Mouse (Mus musculus) regulatory T cell (primary cell): ENCODE measurements around the gene Etv3.
"Not testable (repeated sequence)": the region's sequence is repeated elsewhere in the genome, so short reads cannot be mapped to it uniquely, and the experiment has no call there.

ENCODE experiments used
- in situ Hi-C: fragments of 300-600 bp; cut with MboI, MseI; formaldehyde crosslinking; loops from one replicate; pipeline ENCODE4 v1.15.1; 2025; ENCODE audit warnings: high pct_unique_total_duplicates

Gene Etv3

DNA sequence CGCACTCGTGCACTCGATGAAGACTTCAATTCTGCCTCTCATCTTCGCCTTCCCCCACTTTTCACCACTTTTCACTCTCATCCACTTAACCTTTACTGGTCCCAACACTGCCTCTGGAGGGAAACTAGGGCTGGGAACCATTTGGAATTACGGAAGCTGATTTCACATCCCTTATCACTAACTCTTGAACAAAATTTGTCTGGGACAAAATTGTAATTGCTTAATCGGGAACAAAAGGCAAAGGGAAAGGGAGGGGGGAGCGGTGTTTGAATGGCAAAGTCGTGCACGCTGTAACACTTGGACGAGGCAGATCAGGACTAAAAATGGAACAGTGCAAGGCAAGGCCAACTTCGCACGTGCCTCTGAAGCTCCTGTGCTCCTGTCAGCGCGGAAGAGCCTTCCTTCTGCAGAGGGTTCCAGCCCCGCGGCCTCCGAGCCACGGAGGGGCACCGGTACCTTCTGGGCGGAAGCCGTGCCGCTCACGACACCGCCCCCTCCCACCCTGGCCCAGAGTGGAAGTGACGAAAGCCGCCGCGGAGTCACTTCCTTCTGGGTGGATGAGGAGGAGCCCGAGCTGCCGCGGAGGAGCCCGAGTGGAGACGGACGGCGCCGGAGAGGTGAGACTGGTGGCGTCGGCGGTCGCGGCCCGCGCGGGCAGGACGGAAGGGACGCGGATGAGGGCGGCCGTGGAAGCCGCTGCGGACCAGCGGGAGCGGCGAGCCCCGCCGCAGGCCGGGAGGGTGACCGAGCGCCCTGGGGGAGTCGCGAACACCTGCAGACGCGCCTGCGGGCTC, at the start of gene Etv3:
TSS of gene Etv3 (plus strand) at position 365 of the 794 bp plus-strand sequence.
- in situ Hi-C loops, result loop anchor here (25.0 kb wide), 1 partner anchor 688 kb away; no protein-coding TSS in a partner anchor

GRCm38 (mm10) chr3:87477948-87478347, 47.3 kb upstream of the Etv3 start:
- in situ Hi-C loops, result not testable (repeated sequence)

DNA sequence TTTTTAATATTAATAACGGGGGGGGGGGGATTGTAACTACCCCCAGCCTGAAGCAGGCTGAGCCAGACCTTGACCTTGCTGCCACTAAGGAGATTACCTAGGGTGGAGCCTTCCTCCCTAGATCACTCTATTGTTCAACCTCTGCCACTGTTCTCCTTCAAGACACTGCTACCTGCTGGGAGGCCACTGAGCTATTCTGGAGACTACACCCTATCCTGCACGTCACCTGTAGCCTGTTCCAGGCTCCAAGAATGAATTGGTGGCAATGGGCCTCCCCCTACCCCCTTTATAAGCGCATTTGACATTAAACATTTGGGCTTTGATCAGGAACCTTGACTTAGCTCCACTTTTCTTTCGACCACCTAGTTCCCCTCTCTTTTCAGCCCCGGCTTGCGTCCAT, 46.6 kb upstream of the Etv3 start:
- in situ Hi-C loops, result not testable (repeated sequence)

DNA sequence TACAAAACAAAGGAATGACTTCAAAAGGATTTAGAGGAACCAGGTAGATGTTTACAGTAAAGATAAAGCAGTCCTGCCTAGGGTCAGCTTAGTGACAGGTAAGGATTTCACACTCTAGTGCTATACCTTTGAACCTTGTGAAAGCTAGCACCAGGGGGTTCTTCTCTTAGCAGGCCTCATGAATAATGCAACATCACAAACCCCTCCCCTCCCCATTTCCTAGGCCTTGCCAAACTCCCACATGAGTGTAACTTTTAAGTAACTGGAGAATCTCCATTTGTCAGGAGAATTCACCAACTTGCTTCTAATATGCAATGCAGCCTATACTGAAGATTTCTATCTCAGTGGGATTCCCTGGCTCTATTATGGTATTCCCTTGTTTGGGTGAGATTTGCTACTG, 46.0 kb upstream of the Etv3 start:
- in situ Hi-C loops, result not testable (repeated sequence)

- in situ Hi-C loops, result no loop called here
Measured at GRCm38 (mm10) chr3:87487392-87487791, 37.8 kb upstream of the Etv3 start.

- in situ Hi-C loops, result no loop called here
Measured at GRCm38 (mm10) chr3:87487911-87488310, 37.3 kb upstream of the Etv3 start.

DNA sequence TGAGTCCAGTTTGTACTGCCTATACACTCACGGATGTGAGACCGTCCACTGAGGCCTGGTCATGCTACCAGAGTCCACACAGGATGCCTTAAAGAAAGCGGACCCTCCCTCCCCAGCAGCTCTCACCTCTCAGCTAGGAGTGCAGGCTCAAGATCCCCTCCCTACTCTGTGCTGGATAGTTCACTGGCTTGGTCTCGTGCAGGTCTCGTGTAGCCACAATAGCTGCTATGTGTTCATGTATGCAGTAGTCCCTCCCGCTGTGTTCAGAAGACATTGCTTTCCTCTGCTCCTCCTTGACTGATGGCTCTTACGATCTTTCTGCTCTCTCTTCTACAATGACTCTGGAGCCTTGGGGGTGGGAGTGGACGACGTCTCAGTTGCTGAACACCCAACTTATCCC, 26.9 kb upstream of the Etv3 start:
- in situ Hi-C loops, result loop anchor here (5.0 to 10.0 kb wide), 3 partner anchors 171 to 403 kb away; no protein-coding TSS in a partner anchor

GRCm38 (mm10) chr3:87499072-87499471, 26.1 kb upstream of the Etv3 start:
- in situ Hi-C loops, result loop anchor here (5.0 to 10.0 kb wide), 3 partner anchors 172 to 404 kb away; no protein-coding TSS in a partner anchor

- in situ Hi-C loops, result loop anchor here (5.0 kb wide), 1 partner anchor 88 kb away; no protein-coding TSS in a partner anchor
Measured at GRCm38 (mm10) chr3:87500088-87501055, 24.8 kb upstream of the Etv3 start.

DNA sequence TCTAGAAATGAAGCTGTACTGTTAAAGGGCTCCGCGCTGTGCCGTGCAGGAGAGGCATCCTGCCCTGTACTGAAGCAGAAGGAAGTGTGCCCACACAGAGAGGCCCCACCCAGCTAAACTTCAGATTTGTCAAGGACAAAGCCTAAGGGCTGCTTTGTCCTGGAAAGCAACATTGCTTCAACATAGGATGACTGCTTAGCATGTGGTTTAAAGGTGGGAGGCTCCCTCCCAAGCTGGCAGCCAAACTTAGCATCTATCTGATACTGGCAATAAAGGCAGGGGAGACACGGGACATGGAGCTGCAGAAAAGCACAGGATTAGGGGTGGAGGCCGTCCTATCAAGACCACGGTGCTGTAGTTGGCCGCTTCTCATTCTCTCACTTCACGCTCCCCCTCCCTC, 24.1 kb upstream of the Etv3 start:
- in situ Hi-C loops, result loop anchor here (5.0 kb wide), 1 partner anchor 89 kb away; no protein-coding TSS in a partner anchor

DNA sequence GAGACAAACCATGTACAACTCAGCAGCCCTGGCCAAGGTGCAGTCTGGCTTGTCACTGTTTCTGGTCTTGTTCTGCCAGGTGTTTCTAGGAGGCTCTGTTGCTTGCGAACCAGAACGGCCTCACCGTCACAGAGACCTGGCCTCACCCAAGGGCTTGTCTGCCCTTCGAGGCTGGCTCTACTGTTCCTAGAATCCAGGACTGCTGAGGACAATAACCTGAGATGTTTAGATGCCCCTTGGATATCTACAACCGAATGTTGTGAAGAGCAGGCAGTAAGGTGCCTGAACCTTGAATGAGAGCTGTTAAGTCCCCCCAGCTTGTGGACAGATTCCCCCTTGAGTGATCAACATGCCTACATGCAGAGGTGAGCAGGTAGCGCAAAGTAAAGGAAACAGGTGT, 22.4 kb upstream of the Etv3 start:
- in situ Hi-C loops, result loop anchor here (5.0 kb wide), 1 partner anchor 90 kb away; no protein-coding TSS in a partner anchor

- in situ Hi-C loops, result loop anchor here (5.0 kb wide), 1 partner anchor 92 kb away; no protein-coding TSS in a partner anchor
Measured at GRCm38 (mm10) chr3:87504330-87504729, 20.9 kb upstream of the Etv3 start.

DNA sequence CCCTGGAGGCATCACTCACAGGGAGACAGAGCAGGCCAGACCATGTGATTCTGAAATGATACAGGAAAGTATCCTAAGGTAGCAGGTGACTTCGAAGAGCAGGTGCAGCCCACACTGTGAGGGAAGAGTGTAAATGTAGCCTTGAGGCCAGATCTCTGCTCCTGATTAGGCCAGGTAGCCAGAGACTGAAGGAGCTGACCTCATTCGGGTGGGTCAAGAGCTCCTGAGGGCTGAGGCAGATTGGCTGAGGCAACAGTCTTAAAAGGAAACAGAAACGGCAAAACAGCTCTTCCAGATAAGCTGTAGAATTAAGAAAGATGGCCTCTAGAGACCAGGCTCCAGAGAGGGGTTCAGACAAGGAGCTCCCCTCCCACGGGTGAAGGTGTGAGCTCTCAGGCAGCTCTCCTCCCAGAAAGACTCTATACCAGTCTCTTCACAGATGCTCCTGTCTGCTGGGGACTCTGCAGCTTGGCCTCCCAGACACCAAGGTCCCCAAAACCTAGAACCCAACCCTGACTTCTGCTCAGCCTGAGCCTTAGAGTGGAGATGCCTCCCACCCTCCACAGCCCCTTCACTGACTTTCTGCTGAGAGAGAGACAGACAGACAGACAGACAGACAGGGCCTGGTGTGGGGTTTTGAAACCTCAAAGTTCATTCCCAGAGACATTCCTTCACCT, 20.3 kb upstream of the Etv3 start:
- in situ Hi-C loops, result loop anchor here (5.0 kb wide), 2 partner anchors 57 to 93 kb away; no protein-coding TSS in a partner anchor

- in situ Hi-C loops, result loop anchor here (5.0 kb wide), 1 partner anchor 56 kb away; no protein-coding TSS in a partner anchor
Measured at GRCm38 (mm10) chr3:87506456-87507416, 18.5 kb upstream of the Etv3 start.

DNA sequence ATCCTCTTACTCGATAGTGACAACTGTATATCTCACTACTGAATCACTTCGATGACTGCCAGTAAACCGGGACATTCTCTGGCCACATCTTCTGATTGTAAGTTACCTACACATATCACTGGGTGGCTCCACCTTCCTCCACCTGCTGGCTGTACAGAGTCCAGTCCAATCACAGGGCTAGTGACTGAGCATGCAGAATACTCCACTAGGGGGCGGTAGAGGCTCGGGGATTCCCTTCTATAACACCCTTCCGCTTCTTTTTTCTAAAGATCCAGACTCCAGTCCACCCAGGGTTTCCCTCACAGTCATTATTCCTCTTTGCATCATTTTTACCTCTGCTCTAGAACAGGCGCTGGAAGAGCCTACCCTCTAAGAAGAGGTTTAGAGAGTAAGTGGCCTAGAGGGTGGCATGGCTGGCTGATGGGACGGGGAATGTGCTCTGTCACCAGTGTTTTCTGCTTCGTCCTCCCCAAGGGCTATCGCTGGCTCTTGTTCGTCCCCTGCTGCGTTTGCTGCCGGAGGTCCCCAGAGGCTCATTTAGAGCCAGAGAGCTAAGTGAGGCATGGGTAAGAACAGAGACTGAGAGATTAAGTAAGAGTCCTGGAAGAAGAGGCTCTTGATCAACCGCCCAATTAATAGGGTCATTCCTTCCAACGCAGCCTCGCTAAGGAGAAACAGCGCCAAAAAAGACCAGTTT, 16.9 kb upstream of the Etv3 start:
- in situ Hi-C loops, result loop anchor here (5.0 kb wide), 1 partner anchor 54 kb away; no protein-coding TSS in a partner anchor

- in situ Hi-C loops, result loop anchor here (5.0 kb wide), 1 partner anchor 53 kb away; no protein-coding TSS in a partner anchor
Measured at GRCm38 (mm10) chr3:87509061-87509460, 16.1 kb upstream of the Etv3 start.

DNA sequence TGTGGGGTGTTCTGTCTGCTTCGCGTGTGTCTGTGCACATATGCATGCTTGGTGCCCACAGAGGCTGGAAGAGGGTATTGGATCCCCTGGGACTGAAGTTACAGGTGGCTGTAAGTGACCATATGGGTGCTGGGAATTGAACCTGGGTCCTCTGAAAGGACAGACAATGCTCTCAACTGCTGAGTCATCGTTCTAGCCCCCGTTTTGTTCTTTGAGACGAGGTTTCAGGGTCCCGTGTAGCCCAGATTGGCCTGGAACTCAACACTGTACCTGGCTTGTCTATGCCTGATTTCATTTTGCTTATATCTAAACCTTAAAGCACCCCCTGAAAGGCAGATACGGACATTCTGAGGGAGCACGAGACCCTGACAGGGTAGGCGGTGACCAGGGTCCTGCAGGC, 14.4 kb upstream of the Etv3 start:
- in situ Hi-C loops, result no loop called here

- in situ Hi-C loops, result no loop called here
Measured at GRCm38 (mm10) chr3:87511971-87512765, 13.0 kb upstream of the Etv3 start.
